Mouse (Mus musculus) midbrain, embryonic 13.5 days (tissue): ENCODE data around the gene Cd55b. TPM values are rescaled to one million over a fixed set of nuclear protein-coding genes. Genes with fewer than 3 reads are reported as not detected.
"Not testable (repeated sequence)": the region's sequence is repeated elsewhere in the genome, so short reads cannot be mapped to it uniquely, and the experiment has no call there.

Experiments used
- ATAC-seq: fragments of 200-750 bp; cut with Nextera tagmentation; 2 replicates; pipeline ENCODE4 v1.8.0; 2017; ENCODE audit warnings: mild to moderate bottlenecking, moderate TSS enrichment, moderate library complexity
- H3K27ac ChIP-seq: fragments of 300-500 bp; sonication (generic); 2 replicates; pipeline ENCODE4 v1.5.1; 2015; ENCODE audit warnings: inconsistent platforms, mild to moderate bottlenecking, moderate library complexity
- H3K27me3 ChIP-seq: fragments of 300-500 bp; sonication (generic); 2 replicates; pipeline ENCODE4 v1.6.1; 2015; ENCODE audit warnings: mild to moderate bottlenecking, inconsistent platforms
- H3K36me3 ChIP-seq: fragments of 300-500 bp; sonication (generic); 2 replicates; pipeline ENCODE4 v1.6.1; 2015; ENCODE audit warnings: mild to moderate bottlenecking, inconsistent platforms
- H3K4me1 ChIP-seq: fragments of 300-500 bp; sonication (generic); replicated peaks from 2 replicates; pipeline ENCODE4 v1.6.1; 2015; ENCODE audit warnings: inconsistent platforms
- H3K4me2 ChIP-seq: fragments of 300-500 bp; sonication (generic); replicated peaks from 2 replicates; pipeline ENCODE4 v1.6.1; 2015; ENCODE audit warnings: moderate library complexity, mild to moderate bottlenecking, inconsistent platforms
- H3K4me3 ChIP-seq: fragments of 300-500 bp; sonication (generic); replicated peaks from 2 replicates; pipeline ENCODE4 v1.5.1; 2015; ENCODE audit warnings: mild to moderate bottlenecking, inconsistent platforms
- H3K9ac ChIP-seq: fragments of 300-500 bp; sonication (generic); replicated peaks from 2 replicates; pipeline ENCODE4 v1.6.1; 2015; ENCODE audit warnings: mild to moderate bottlenecking, inconsistent platforms
- H3K9me3 ChIP-seq: fragments of 300-500 bp; sonication (generic); 2 replicates; pipeline ENCODE4 v1.6.1; 2016; ENCODE audit warnings: mild to moderate bottlenecking, inconsistent platforms
- WGBS: fragments of 180-500 bp; shearing (Covaris S2); methylation state at CpG from one replicate; pipeline ENCODE4 v1.1.7; 2015; 5-methylcytosine and 5-hydroxymethylcytosine counted together
- polyA plus RNA-seq: library from polyadenylated mRNA; unstranded; fragments of >200 nt; fragmentation: Nextera tagmentation; extraction: Ambion mirVana; gene quantifications from 2 replicates; pipeline ENCODE4 v1.2.1, GENCODE M21; 2015

Cd55b gene
- polyA plus RNA-seq, 1 experiment from 2014 or later: not detected

- H3K4me1 ChIP-seq, H3K9me3 ChIP-seq, H3K27ac ChIP-seq, H3K4me2 ChIP-seq, ATAC-seq, H3K4me3 ChIP-seq, H3K36me3 ChIP-seq, H3K9ac ChIP-seq, H3K27me3 ChIP-seq: not testable (repeated sequence)
These were observed 25.7 kb downstream of the Cd55b start for GRCm38 (mm10) chr1:130397109-130397508.

- not testable (repeated sequence) for H3K4me3 ChIP-seq, H3K27ac ChIP-seq, H3K4me2 ChIP-seq, H3K4me1 ChIP-seq, H3K9ac ChIP-seq, ATAC-seq, H3K27me3 ChIP-seq, H3K9me3 ChIP-seq, H3K36me3 ChIP-seq
These were observed 35.5 kb downstream of the Cd55b start for GRCm38 (mm10) chr1:130387282-130387681.

GRCm38 (mm10) chr1:130377726-130378429 lies 44.9 kb downstream of the Cd55b start:
- Histone ChIP-seq H3K27ac (no peak overlapping the region), H3K4me3 (no peak overlapping the region), H3K4me2 (no peak overlapping the region), H3K36me3 (no peaks in the 10 kb centered on the region), H3K9me3 (no peaks in the 10 kb centered on the region), H3K9ac (no peak overlapping the region), H3K27me3 (no peaks in the 10 kb centered on the region), H3K4me1 (0 out of 2 replicates have a peak, but pooled peaks cover 3% of the 10 kb centered on the region)
- 93% methylated on average over 14 of the region's 14 CpGs for WGBS
- ATAC-seq: no peak

- H3K9ac ChIP-seq: no peak overlapping the region
- H3K4me1 ChIP-seq: 0 out of 2 replicates have a peak, but pooled peaks cover 3% of the 10 kb centered on the region
- ATAC-seq: no peak
- no peaks in the 10 kb centered on the region for H3K36me3 ChIP-seq
- no peaks in the 10 kb centered on the region for H3K27me3 ChIP-seq
- no peaks in the 10 kb centered on the region for H3K9me3 ChIP-seq
- no peak overlapping the region for H3K4me3 ChIP-seq
- H3K4me2 ChIP-seq: no peak overlapping the region
- no peak overlapping the region for H3K27ac ChIP-seq
- WGBS: 84% methylated on average over 3 of the region's 3 CpGs
These were observed 48.5 kb downstream of the Cd55b start for GRCm38 (mm10) chr1:130374173-130374785.

GRCm38 (mm10) chr1:130373398-130374083 lies 49.3 kb downstream of the Cd55b start:
- ATAC-seq: no peak
- WGBS: 27% methylated on average over 2 of the region's 2 CpGs

GRCm38 (mm10) chr1:130371895-130372528 lies 50.8 kb downstream of the Cd55b start:
- WGBS: 40% methylated on average over 7 of the region's 7 CpGs
- Histone ChIP-seq H3K27ac (no peak overlapping the region), H3K27me3 (no peaks in the 10 kb centered on the region), H3K4me3 (no peak overlapping the region), H3K9me3 (no peaks in the 10 kb centered on the region), H3K4me1 (0 out of 2 replicates have a peak, but pooled peaks cover 3% of the 10 kb centered on the region), H3K36me3 (no peaks in the 10 kb centered on the region), H3K9ac (no peak overlapping the region), H3K4me2 (no peak overlapping the region)
- peak; percentile 73 for ATAC-seq

More at GRCm38 (mm10) chr1:130373398-130374083, 49.3 kb downstream of the Cd55b start:
- 0 out of 2 replicates have a peak, but pooled peaks cover 3% of the 10 kb centered on the region for H3K4me1 ChIP-seq
- no peak overlapping the region for H3K4me2 ChIP-seq
- H3K36me3 ChIP-seq: no peaks in the 10 kb centered on the region
- no peaks in the 10 kb centered on the region for H3K9me3 ChIP-seq
- H3K27ac ChIP-seq: no peak overlapping the region
- H3K9ac ChIP-seq: no peak overlapping the region
- no peaks in the 10 kb centered on the region for H3K27me3 ChIP-seq
- H3K4me3 ChIP-seq: no peak overlapping the region

- Histone ChIP-seq H3K27me3 (no peaks in the 10 kb centered on the region), H3K4me2 (no peak overlapping the region), H3K9ac (no peak overlapping the region), H3K4me1 (0 out of 2 replicates have a peak, but pooled peaks cover 3% of the 10 kb centered on the region), H3K36me3 (no peaks in the 10 kb centered on the region), H3K4me3 (no peak overlapping the region), H3K27ac (no peak overlapping the region), H3K9me3 (no peaks in the 10 kb centered on the region)
- WGBS: 74% methylated on average over 5 of the region's 5 CpGs
- no peak for ATAC-seq
These were observed 51.5 kb downstream of the Cd55b start for GRCm38 (mm10) chr1:130371291-130371690.

GRCm38 (mm10) chr1:130350077-130350635 lies 72.7 kb downstream of the Cd55b start:
- no peak overlapping the region for H3K9ac ChIP-seq
- no peaks in the 10 kb centered on the region for H3K9me3 ChIP-seq
- H3K4me1 ChIP-seq: no peaks in the 10 kb centered on the region
- H3K4me3 ChIP-seq: no peak overlapping the region
- peak; percentile 77 for ATAC-seq
- no peak overlapping the region for H3K4me2 ChIP-seq
- H3K36me3 ChIP-seq: no peaks in the 10 kb centered on the region
- no peak overlapping the region for H3K27ac ChIP-seq
- WGBS: 9% methylated on average over 1 of the region's 1 CpGs
- no peaks in the 10 kb centered on the region for H3K27me3 ChIP-seq

GRCm38 (mm10) chr1:130342429-130342828 lies 80.4 kb downstream of the Cd55b start:
- no peak overlapping the region for H3K4me3 ChIP-seq
- no peaks in the 10 kb centered on the region for H3K27me3 ChIP-seq
- 92% methylated on average over 9 of the region's 9 CpGs for WGBS
- H3K9ac ChIP-seq: no peak overlapping the region
- H3K27ac ChIP-seq: no peak overlapping the region
- no peaks in the 10 kb centered on the region for H3K36me3 ChIP-seq
- no peaks in the 10 kb centered on the region for H3K9me3 ChIP-seq
- H3K4me1 ChIP-seq: no peaks in the 10 kb centered on the region
- ATAC-seq: no peak
- no peak overlapping the region for H3K4me2 ChIP-seq
